Mouse (Mus musculus): ENCODE results near the gene Cdk12. TPM values are rescaled to one million over a fixed set of nuclear protein-coding genes. Genes with fewer than 3 reads are reported as not detected.

Cdk12 gene
- polyA plus RNA-seq (2015; fragmentation: Nextera tagmentation; extraction: Ambion mirVana) = 4.3 and 6.8 TPM in 2 replicates

DNA sequence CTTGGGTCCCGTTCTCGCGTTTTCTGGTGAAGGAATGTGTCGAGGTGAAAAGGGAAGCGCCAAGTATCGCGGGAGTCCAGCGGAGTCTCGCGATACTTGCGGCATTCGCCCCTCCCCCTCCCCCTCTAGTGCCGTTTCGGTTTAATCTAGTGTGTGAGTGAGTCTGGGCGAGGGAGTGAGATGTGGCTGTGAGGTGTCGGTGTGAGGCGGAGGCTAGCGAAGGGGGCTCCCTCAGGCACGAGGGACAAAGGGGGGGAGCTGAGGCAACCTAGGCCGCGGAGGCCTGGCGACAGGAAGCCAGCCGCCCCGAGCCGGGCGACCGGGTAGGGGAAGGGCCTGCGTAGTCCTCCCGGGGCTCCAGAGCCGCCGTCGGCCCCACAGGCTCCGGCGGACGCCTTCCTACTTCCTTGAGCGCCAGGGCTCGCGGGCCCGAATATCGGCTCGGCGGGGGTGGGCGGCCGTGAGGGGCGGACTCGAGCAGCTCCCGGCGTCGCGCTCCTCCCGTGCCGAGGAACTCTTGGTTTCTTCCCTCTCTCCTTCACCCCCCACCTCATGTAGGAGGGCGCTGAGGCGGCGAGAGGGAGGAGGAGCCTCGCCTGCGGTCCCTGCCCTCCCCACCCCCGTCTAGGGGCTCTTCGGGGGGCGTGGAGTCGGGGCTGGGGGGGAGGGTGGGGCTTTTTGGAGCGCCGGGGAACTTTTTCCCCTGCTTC lies at the start of gene Cdk12:
TSS of gene Cdk12 (plus strand) at position 419 of the 710 bp plus-strand sequence.

DNA sequence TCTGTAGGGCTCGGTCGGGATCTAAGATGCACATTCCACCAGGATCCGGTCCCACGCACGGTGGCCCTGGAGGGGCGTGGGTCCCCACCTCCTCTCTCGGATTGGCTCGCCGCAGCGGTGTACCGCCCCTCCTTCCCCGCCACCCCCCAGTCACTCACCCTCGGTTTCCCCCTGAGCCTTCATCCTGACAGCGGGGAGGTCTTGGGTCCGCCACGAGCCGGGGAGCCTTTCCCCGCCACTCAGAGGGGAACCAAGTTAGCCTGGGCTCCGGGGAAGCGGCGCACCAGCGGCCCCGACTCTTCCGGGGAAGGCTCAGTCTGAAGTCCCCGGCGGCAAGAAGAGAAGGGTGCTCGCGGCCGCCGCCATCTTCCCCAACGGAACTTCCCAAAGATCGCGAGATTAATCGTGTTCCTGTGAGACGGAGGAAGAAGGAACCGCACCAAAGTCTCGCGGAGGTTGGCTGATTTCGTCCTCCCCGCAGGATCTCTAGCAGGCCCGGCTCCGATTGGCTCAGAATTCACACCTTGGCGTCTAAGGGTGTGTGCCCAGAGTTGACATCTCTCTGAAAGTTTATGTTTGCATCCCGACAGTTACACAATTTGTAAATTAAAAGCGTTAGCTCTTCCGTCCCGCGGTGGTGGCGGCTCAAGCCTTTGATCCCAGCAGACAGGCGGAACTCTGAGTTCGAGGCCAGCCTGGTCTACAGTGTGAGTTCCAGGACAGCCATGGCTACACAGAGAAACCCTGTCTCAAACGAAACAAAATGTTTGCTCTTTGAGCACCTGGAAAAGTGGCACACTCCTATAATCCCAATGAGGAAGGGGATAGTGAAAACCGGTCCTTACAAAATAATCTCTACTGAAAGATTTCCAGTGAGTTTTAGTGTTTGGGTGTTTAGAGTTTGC lies 9.7 kb upstream of the Cdk12 start, which contains the start of gene Med1:
TSS of gene Med1 (minus strand) at position 393 of the 905 bp plus-strand sequence.

Small RNA genes lying within 50 kb of the gene (microRNA-seq; reads per million reads assigned to microRNA genes)
- gene Gm27399 (ENCODE audit: borderline replicate concordance, insufficient number of aligned reads) (not detected), gene Mir5119 (ENCODE audit: borderline replicate concordance, insufficient number of aligned reads) (not detected)

Other genes with a start within 250 kb of the Cdk12 start
- 2.3 and 4.6 TPM in 2 replicates for gene Plxdc1, start 216.6 kb upstream of the Cdk12 start, polyA plus RNA-seq (2015; fragmentation: Nextera tagmentation; extraction: Ambion mirVana)
- 8.8 and 13.2 TPM in 2 replicates for gene Arl5c, start 206.9 kb upstream of the Cdk12 start, polyA plus RNA-seq (2015; fragmentation: Nextera tagmentation; extraction: Ambion mirVana)
- 10.4 and 14.5 TPM in 2 replicates for gene Cacnb1, start 180.0 kb upstream of the Cdk12 start, polyA plus RNA-seq (2015; fragmentation: Nextera tagmentation; extraction: Ambion mirVana)
- 1,043 and 1,145 TPM in 2 replicates for gene Rpl19, start 176.3 kb upstream of the Cdk12 start, polyA plus RNA-seq (2015; fragmentation: Nextera tagmentation; extraction: Ambion mirVana)
- gene Stac2, start 149.6 kb upstream of the Cdk12 start, polyA plus RNA-seq (2015; fragmentation: Nextera tagmentation; extraction: Ambion mirVana) = 0.49 and 0.79 TPM in 2 replicates
- gene Fbxl20, start 52.7 kb upstream of the Cdk12 start, polyA plus RNA-seq (2015; fragmentation: Nextera tagmentation; extraction: Ambion mirVana) = 11.7 and 17.9 TPM in 2 replicates
- gene Med1, start 9.8 kb upstream of the Cdk12 start, polyA plus RNA-seq (2015; fragmentation: Nextera tagmentation; extraction: Ambion mirVana) = 25.1 and 40.3 TPM in 2 replicates
- not detected in 2 replicates for gene Neurod2, start 126.6 kb downstream of the Cdk12 start, polyA plus RNA-seq (2015; fragmentation: Nextera tagmentation; extraction: Ambion mirVana)
- gene Ppp1r1b, start 145.3 kb downstream of the Cdk12 start, polyA plus RNA-seq (2015; fragmentation: Nextera tagmentation; extraction: Ambion mirVana) = 1.2 and 1.9 TPM in 2 replicates
- gene Stard3, start 155.3 kb downstream of the Cdk12 start, polyA plus RNA-seq (2015; fragmentation: Nextera tagmentation; extraction: Ambion mirVana) = 22.2 and 33.2 TPM in 2 replicates
- gene Tcap, start 180.8 kb downstream of the Cdk12 start, polyA plus RNA-seq (2015; fragmentation: Nextera tagmentation; extraction: Ambion mirVana) = 0.84 and 3.6 TPM in 2 replicates
- 221 and 533 TPM in 2 replicates for gene Pnmt, start 183.4 kb downstream of the Cdk12 start, polyA plus RNA-seq (2015; fragmentation: Nextera tagmentation; extraction: Ambion mirVana)
- gene Pgap3, start 197.4 kb downstream of the Cdk12 start, polyA plus RNA-seq (2015; fragmentation: Nextera tagmentation; extraction: Ambion mirVana) = 5.1 and 7.3 TPM in 2 replicates
- gene Erbb2, start 209.4 kb downstream of the Cdk12 start, polyA plus RNA-seq (2015; fragmentation: Nextera tagmentation; extraction: Ambion mirVana) = 8.3 and 12.0 TPM in 2 replicates
- 163 and 178 TPM in 2 replicates for gene Mien1, start 235.9 kb downstream of the Cdk12 start, polyA plus RNA-seq (2015; fragmentation: Nextera tagmentation; extraction: Ambion mirVana)
- gene Grb7, start 243.3 kb downstream of the Cdk12 start, polyA plus RNA-seq (2015; fragmentation: Nextera tagmentation; extraction: Ambion mirVana) = 1.3 and 3.3 TPM in 2 replicates

Measured in adrenal gland, postnatal 0 days (tissue).